In genomic region chr12:35896764-35897282, GRCm38 (mm10) we compare ENCODE assay signal across 8 mouse cellular contexts. TPM values are rescaled to one million over a fixed set of nuclear protein-coding genes. Genes with fewer than 3 reads are reported as not detected.
DNase-seq lines count a peak whose midpoint lies in the region; ATAC-seq and TF ChIP-seq lines count a peak whose summit lies in the region.
"Had no signal": no experiment of that assay in that cellular context is flagged by ENCODE, and none has a peak within 500 bp of the region (broad histone marks: within the 10 kb centered on the region; RNA-seq: fewer than 3 reads in every experiment).

No protein-coding gene starts in this region.

- H3K27ac ChIP-seq in lung, embryonic 16.5 days (ENCODE audit: low read length) = no peak overlapping the region
- H3K27ac ChIP-seq in forebrain, embryonic 11.5 days (ENCODE audit: low read depth, low read length) = no peak overlapping the region
- no peak overlapping the region for H3K27ac ChIP-seq in limb, embryonic 14.5 days (replicated peaks; ENCODE audit: low read depth, low read length)

- H3K36me3 ChIP-seq in lung, embryonic 16.5 days (ENCODE audit: control insufficient read depth, insufficient read depth, low read length) = no peaks in the 10 kb centered on the region
- no peaks in the 10 kb centered on the region for H3K36me3 ChIP-seq in forebrain, embryonic 11.5 days (ENCODE audit: control insufficient read depth, insufficient read depth, low read length)
- H3K36me3 ChIP-seq in limb, embryonic 14.5 days (ENCODE audit: control insufficient read depth, insufficient read depth, low read length) = no peaks in the 10 kb centered on the region

- ATAC-seq in lung, embryonic 16.5 days (ENCODE audit: low read depth) = no peak
- ATAC-seq in forebrain, embryonic 11.5 days (replicated peaks; ENCODE audit: low FRiP score) = peak; percentile 43
- ATAC-seq in limb, embryonic 14.5 days (ENCODE audit: low FRiP score, low read depth) = no peak

- no peaks in the 10 kb centered on the region for H3K4me1 ChIP-seq in lung, embryonic 16.5 days (replicated peaks; ENCODE audit: control insufficient read depth, insufficient read depth, low read length)
- peaks cover 14% of the 10 kb centered on the region; the same call in 1 of the 2 replicates for H3K4me1 ChIP-seq in forebrain, embryonic 11.5 days (replicated peaks; ENCODE audit: control insufficient read depth, insufficient read depth, low read length)
- H3K4me1 ChIP-seq in limb, embryonic 14.5 days (ENCODE audit: control insufficient read depth, insufficient read depth, low read length) = no peaks in the 10 kb centered on the region

- H3K27me3 ChIP-seq in lung, embryonic 16.5 days (ENCODE audit: control insufficient read depth, insufficient read depth, low read depth, low read length) = no peaks in the 10 kb centered on the region
- no peaks in the 10 kb centered on the region for H3K27me3 ChIP-seq in forebrain, embryonic 11.5 days (ENCODE audit: control insufficient read depth, insufficient read depth, low read length)
- H3K27me3 ChIP-seq in limb, embryonic 14.5 days (ENCODE audit: control insufficient read depth, insufficient read depth, low read length) = no peaks in the 10 kb centered on the region

- TF ChIP-seq POLR2A in limb, embryonic 14.5 days (IDR thresholded peaks at IDR 0.05; ENCODE audit: borderline replicate concordance, extremely low read depth, insufficient read depth, insufficient read length) = no peak

- H3K4me2 ChIP-seq in lung, embryonic 16.5 days (ENCODE audit: low read depth, low read length) = peak overlapping the region; percentile 55
- peak overlapping the region; percentile 34; the same call in 1 of the 2 replicates for H3K4me2 ChIP-seq in forebrain, embryonic 11.5 days (ENCODE audit: low read depth, low read length, severe bottlenecking)
- peak overlapping the region; percentile 59 for H3K4me2 ChIP-seq in limb, embryonic 14.5 days (replicated peaks; ENCODE audit: low read depth, low read length, severe bottlenecking)

- H3K9me3 ChIP-seq in lung, embryonic 16.5 days (ENCODE audit: control insufficient read depth, low read length) = no peaks in the 10 kb centered on the region
- H3K9me3 ChIP-seq in forebrain, embryonic 11.5 days (ENCODE audit: control insufficient read depth, low read length) = no peaks in the 10 kb centered on the region
- no peaks in the 10 kb centered on the region for H3K9me3 ChIP-seq in limb, embryonic 14.5 days (ENCODE audit: control insufficient read depth, low read length)

- WGBS in lung, embryonic 16.5 days = 49% methylated on average over 4 of the region's 4 CpGs
- 4% methylated on average over 4 of the region's 4 CpGs for WGBS in forebrain, embryonic 11.5 days
- 33% methylated on average over 4 of the region's 4 CpGs for WGBS in limb, embryonic 14.5 days

- peak overlapping the region; percentile 57; the same call in 1 of the 2 replicates for H3K9ac ChIP-seq in lung, embryonic 16.5 days (ENCODE audit: low read length)
- no peak overlapping the region; the same call in 1 of the 2 replicates for H3K9ac ChIP-seq in forebrain, embryonic 11.5 days (ENCODE audit: low read length)
- H3K9ac ChIP-seq in limb, embryonic 14.5 days (ENCODE audit: low read depth, low read length, severe bottlenecking) = peak overlapping the region; percentile 44

- peak overlapping the region; percentile 42 for H3K4me3 ChIP-seq in lung, embryonic 16.5 days (ENCODE audit: low read length)
- peak overlapping the region; percentile 20 for H3K4me3 ChIP-seq in forebrain, embryonic 11.5 days (ENCODE audit: low read depth, low read length)
- peak overlapping the region; percentile 36 for H3K4me3 ChIP-seq in limb, embryonic 14.5 days (replicated peaks; ENCODE audit: low read length)

- no peak for DNase-seq in lung, postnatal 25 days (ENCODE audit: low spot score)
- DNase-seq in forebrain, embryonic 11.5 days (ENCODE audit: low spot score) = no peak
- DNase-seq in limb, embryonic 14.5 days (ENCODE audit: low spot score) = no peak
- peak; percentile 22 for DNase-seq in telencephalon, adult 2 months (ENCODE audit: low read depth, low spot score)
- DNase-seq in spleen, adult 18-20 months = no peak
- no peak for DNase-seq in ovary, adult 18-20 months (ENCODE audit: low spot score)

RNA-seq across cellular contexts. Expression of gene Agr3, which starts 28.6 kb away (rescaled TPM):
- polyA plus RNA-seq in lung, embryonic 16.5 days (2015; fragmentation: Nextera tagmentation; extraction: Ambion mirVana) = 1.2 and 2.7 TPM in 2 replicates
- 0.32 TPM in 1 of 2 replicates, not detected in the other for polyA plus RNA-seq in forebrain, embryonic 11.5 days (2014; fragmentation: Nextera tagmentation; extraction: Ambion mirVana)
- not detected in 2 replicates for polyA plus RNA-seq in limb, embryonic 14.5 days (2012; rRNA removed)
- not detected in 2 replicates for polyA plus RNA-seq in limb, embryonic 14.5 days (2014; fragmentation: Nextera tagmentation; extraction: Ambion mirVana)
- polyA plus RNA-seq: spleen, adult 2 months had no signal
